Mouse (Mus musculus) neural tube, embryonic 14.5 days (tissue): ENCODE results near the gene Nanos2. TPM values are rescaled to one million over a fixed set of nuclear protein-coding genes. Genes with fewer than 3 reads are reported as not detected.

Experiments used
- ATAC-seq: fragments of 200-750 bp; cut with Nextera tagmentation; 2 replicates; pipeline ENCODE4 v1.8.0; 2017; ENCODE audit warnings: low read depth, mild to moderate bottlenecking, moderate TSS enrichment, moderate library complexity
- H3K27ac ChIP-seq: fragments of 300-500 bp; sonication (generic); 2 replicates; pipeline ENCODE4 v1.5.1; 2014; ENCODE audit warnings: low read depth, mild to moderate bottlenecking, control low read depth, low read length, moderate library complexity, mixed read lengths
- H3K27me3 ChIP-seq: fragments of 300-500 bp; sonication (generic); 2 replicates; pipeline ENCODE4 v1.6.1; 2014; ENCODE audit warnings: low read length; ENCODE audit not compliant: control insufficient read depth, insufficient read depth
- H3K36me3 ChIP-seq: fragments of 300-500 bp; sonication (generic); 2 replicates; pipeline ENCODE4 v1.6.1; 2014; ENCODE audit warnings: low read length, mixed read lengths; ENCODE audit not compliant: control insufficient read depth, insufficient read depth
- H3K4me1 ChIP-seq: fragments of 300-500 bp; sonication (generic); 2 replicates; pipeline ENCODE4 v1.6.1; 2014; ENCODE audit warnings: low read length; ENCODE audit not compliant: control insufficient read depth, insufficient read depth
- H3K4me2 ChIP-seq: fragments of 300-500 bp; sonication (generic); 2 replicates; pipeline ENCODE4 v1.6.1; 2014; ENCODE audit warnings: mild to moderate bottlenecking, low read depth, low read length, control low read depth
- H3K4me3 ChIP-seq: fragments of 300-500 bp; sonication (generic); 2 replicates; pipeline ENCODE4 v1.5.1; 2014; ENCODE audit warnings: low read depth, low read length, control low read depth, mixed read lengths
- H3K9ac ChIP-seq: fragments of 300-500 bp; sonication (generic); replicated peaks from 2 replicates; pipeline ENCODE4 v1.6.1; 2014; ENCODE audit warnings: low read depth, mild to moderate bottlenecking, control low read depth, low read length, mixed read lengths
- H3K9me3 ChIP-seq: fragments of 300-500 bp; sonication (generic); 2 replicates; pipeline ENCODE4 v1.6.1; 2016; ENCODE audit warnings: low read length; ENCODE audit not compliant: control insufficient read depth
- WGBS: fragments of 180-500 bp; shearing (Covaris S2); extraction: QIAGEN DNeasy Blood & Tissue Kit; methylation state at CpG from one replicate; pipeline ENCODE4 v1.1.7; 2014; 5-methylcytosine and 5-hydroxymethylcytosine counted together
- polyA plus RNA-seq: library from polyadenylated mRNA; unstranded; fragments of >200 nt; fragmentation: Nextera tagmentation; extraction: Ambion mirVana; gene quantifications from 2 replicates; pipeline ENCODE4 v1.2.1, GENCODE M21; 2014

Nanos2 gene
- polyA plus RNA-seq, 1 experiment from 2014 or later, result 1.1 TPM

DNA sequence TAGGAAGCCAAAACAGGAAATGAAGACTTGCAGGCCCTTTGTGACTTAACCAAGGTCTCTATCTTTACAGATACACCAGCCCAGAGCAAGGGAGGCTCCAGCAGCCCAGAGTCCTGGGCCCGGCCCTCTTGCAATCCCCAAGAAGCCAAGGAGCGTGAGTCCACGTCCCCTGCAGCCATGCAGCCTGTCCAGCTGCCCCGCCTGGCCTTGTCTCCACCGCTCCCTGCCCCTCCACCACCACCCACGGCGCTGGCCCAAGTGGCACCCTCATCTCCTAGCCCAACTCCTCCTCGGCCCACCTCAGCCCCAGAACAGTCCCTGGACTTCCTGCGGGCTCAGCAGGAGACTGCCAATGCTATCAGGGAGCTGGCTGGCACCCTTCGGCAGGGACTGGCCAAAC lies 13.2 kb downstream of the Nanos2 start:
- Histone ChIP-seq H3K9ac (peak overlapping the region; percentile 37; the same call in 1 of the 2 replicates), H3K27me3 (no peaks in the 10 kb centered on the region), H3K27ac (no peak overlapping the region), H3K4me2 (peak overlapping the region; percentile 51), H3K4me1 (peaks cover 14% of the 10 kb centered on the region), H3K36me3 (peaks cover 1% of the 10 kb centered on the region; the same call in 1 of the 2 replicates), H3K4me3 (peak overlapping the region; percentile 22), H3K9me3 (no peaks in the 10 kb centered on the region)
- WGBS, result 55% methylated on average over 10 of the region's 10 CpGs
- no peak for ATAC-seq

DNA sequence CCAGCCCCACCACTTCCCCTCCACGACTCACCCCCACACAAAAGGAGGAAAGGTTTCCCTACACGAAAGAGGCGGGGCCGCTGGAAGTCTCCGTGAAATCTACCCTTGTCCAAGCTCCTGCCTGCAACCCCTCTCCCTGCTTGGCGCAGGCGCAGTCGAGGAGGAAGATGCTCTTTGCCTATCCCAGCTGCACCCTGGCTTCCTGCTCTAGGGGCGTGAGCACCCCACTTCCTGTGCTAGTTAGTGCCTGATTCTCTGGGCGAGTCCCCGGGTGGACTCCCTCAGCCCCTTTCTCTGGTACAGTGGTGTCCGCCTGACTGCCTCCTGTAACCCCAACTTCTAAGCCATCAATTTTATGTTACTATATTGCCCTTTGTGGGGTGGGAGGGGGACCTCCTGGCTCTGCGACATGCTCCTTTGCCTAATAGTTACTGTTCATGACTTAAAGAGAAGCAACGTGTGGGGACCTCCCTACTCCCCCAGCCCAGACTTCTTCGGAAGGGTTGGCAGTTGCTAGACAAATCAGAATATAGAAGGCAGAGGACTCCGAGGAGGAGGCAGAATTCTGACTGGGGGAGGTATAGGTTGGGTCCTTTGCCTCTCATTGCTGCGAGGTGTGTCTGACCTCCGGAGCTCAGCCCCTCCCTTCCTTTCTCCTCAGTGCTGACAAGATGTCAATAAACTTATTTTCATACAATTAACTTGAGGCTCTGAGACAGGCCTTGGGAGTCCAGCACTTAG lies 14.0 kb downstream of the Nanos2 start:
- 34% methylated on average over 15 of the region's 18 CpGs for WGBS
- no peak for ATAC-seq
- H3K4me2 ChIP-seq, result peak overlapping the region; percentile 51
- peaks cover 6% of the 10 kb centered on the region for H3K36me3 ChIP-seq
- peak overlapping the region; percentile 16; the same call in 1 of the 2 replicates for H3K27ac ChIP-seq
- peak overlapping the region; percentile 22 for H3K4me3 ChIP-seq
- H3K9me3 ChIP-seq, result no peaks in the 10 kb centered on the region
- peaks cover 22% of the 10 kb centered on the region for H3K4me1 ChIP-seq
- H3K27me3 ChIP-seq, result no peaks in the 10 kb centered on the region
- peak overlapping the region; percentile 37; the same call in 1 of the 2 replicates for H3K9ac ChIP-seq

GRCm38 (mm10) chr7:19001807-19002085 lies 14.5 kb downstream of the Nanos2 start:
- Histone ChIP-seq H3K4me3 (no peak overlapping the region), H3K27me3 (no peaks in the 10 kb centered on the region), H3K4me1 (peaks cover 26% of the 10 kb centered on the region), H3K9me3 (no peaks in the 10 kb centered on the region), H3K36me3 (peaks cover 6% of the 10 kb centered on the region), H3K9ac (no peak overlapping the region), H3K27ac (no peak overlapping the region), H3K4me2 (no peak overlapping the region)
- no peak for ATAC-seq
- WGBS, result 33% methylated on average over 3 of the region's 3 CpGs

DNA sequence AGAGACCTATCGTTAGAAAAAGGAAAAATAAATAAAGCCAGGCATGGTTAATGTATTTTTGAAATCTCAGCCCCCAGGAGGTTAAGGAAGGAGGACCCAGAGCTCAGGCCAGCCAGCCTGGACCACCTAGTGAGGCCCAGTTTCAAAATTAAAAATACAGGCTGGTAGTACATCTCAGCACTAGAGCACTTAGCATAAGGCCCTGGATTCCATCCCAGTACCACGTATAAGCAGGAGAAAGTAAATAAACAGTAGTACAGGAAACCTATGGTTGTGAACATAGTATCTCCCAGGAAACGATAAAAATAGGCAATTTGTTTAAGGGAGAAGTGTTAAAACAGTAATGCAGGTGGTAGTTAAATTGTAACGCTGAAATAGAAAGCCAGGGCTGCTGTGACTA lies 14.9 kb downstream of the Nanos2 start:
- Histone ChIP-seq H3K9me3 (no peaks in the 10 kb centered on the region), H3K9ac (peak overlapping the region; percentile 54; the same call in 1 of the 2 replicates), H3K4me2 (peak overlapping the region; percentile 61), H3K27me3 (no peaks in the 10 kb centered on the region), H3K4me1 (peaks cover 28% of the 10 kb centered on the region), H3K27ac (peak overlapping the region; percentile 55; the same call in 1 of the 2 replicates), H3K36me3 (peaks cover 7% of the 10 kb centered on the region), H3K4me3 (peak overlapping the region; percentile 27; the same call in 1 of the 2 replicates)
- 38% methylated on average over 4 of the region's 4 CpGs for WGBS
- no peak for ATAC-seq

DNA sequence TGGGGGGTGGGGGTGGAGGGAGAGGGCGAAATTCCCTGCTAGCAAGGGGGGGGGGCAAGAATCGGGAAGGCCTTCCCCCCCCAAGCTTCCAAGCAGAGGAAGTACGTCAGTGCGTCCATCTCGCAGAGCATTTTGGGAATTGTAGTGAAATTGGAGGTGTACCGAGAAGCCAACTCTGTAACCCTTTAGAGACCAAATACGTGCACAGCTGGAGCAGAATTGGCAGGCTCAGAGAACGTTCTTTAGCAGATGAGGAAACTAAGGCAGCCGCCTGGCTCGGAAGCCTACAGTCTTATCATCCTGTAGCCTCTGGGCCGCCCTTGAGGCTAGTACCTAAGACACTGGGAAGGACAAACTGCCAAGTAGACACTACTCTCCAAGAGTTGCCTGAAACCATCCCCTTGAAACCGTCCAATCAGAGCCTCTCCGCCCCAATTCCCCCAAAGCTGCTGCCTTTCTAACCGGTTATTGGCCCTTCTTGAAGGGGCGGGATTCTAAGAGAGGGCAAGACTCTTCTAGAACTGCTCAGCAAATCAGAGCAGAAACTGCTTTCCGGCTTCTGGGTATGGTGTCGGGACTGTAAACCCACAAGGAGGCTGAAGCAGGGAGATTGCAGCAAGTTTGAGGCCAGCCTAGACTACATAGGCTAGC lies 15.8 kb downstream of the Nanos2 start:
- H3K4me3 ChIP-seq, result peak overlapping the region; percentile 27
- peak; percentile 54 for ATAC-seq
- WGBS, result 2% methylated on average over 17 of the region's 17 CpGs

GRCm38 (mm10) chr7:19003902-19004630 lies 16.9 kb downstream of the Nanos2 start, which contains the start of gene Irf2bp1:
Gene Irf2bp1, plus strand, starts transcription at chr7:19004044.
- no peaks in the 10 kb centered on the region for H3K27me3 ChIP-seq
- H3K4me2 ChIP-seq, result peak within 1 kb of the TSS; percentile 98
- H3K36me3 ChIP-seq, result peaks cover 11% of the 10 kb centered on the region
- H3K27ac ChIP-seq, result peak within 1 kb of the TSS; percentile 89
- no peaks in the 10 kb centered on the region for H3K9me3 ChIP-seq
- peaks cover 28% of the 10 kb centered on the region for H3K4me1 ChIP-seq
- under 1% methylated on average over 88 of the region's 90 CpGs for WGBS
- peak; percentile 62 for ATAC-seq
- H3K9ac ChIP-seq, result peak within 1 kb of the TSS; percentile 86
- H3K4me3 ChIP-seq, result peak within 1 kb of the TSS; percentile 86

More for the DNA sequence above, 15.8 kb downstream of the Nanos2 start:
- Histone ChIP-seq H3K36me3 (peaks cover 11% of the 10 kb centered on the region), H3K27me3 (no peaks in the 10 kb centered on the region), H3K27ac (peak overlapping the region; percentile 55; the same call in 1 of the 2 replicates), H3K9me3 (no peaks in the 10 kb centered on the region), H3K4me2 (peak overlapping the region; percentile 61), H3K4me1 (peaks cover 28% of the 10 kb centered on the region), H3K9ac (peak overlapping the region; percentile 54)

- Histone ChIP-seq H3K27me3 (no peaks in the 10 kb centered on the region), H3K27ac (peak overlapping the region; percentile 89), H3K4me1 (peaks cover 28% of the 10 kb centered on the region), H3K9ac (peak overlapping the region; percentile 86), H3K9me3 (no peaks in the 10 kb centered on the region), H3K36me3 (peaks cover 11% of the 10 kb centered on the region), H3K4me3 (peak overlapping the region; percentile 86), H3K4me2 (peak overlapping the region; percentile 98)
- peak; percentile 4; the same call in 1 of the 2 replicates for ATAC-seq
- WGBS, result 6% methylated on average over 32 of the region's 34 CpGs
Measured at GRCm38 (mm10) chr7:19004631-19005079, 17.5 kb downstream of the Nanos2 start.

GRCm38 (mm10) chr7:19005417-19006121 lies 18.4 kb downstream of the Nanos2 start:
- Histone ChIP-seq H3K36me3 (peaks cover 11% of the 10 kb centered on the region), H3K27ac (no peak overlapping the region), H3K9ac (no peak overlapping the region), H3K4me2 (peak overlapping the region; percentile 98), H3K9me3 (no peaks in the 10 kb centered on the region), H3K4me3 (peak overlapping the region; percentile 86; the same call in 1 of the 2 replicates), H3K27me3 (no peaks in the 10 kb centered on the region), H3K4me1 (peaks cover 28% of the 10 kb centered on the region)
- no peak for ATAC-seq
- 78% methylated on average over 34 of the region's 34 CpGs for WGBS
